Mouse (Mus musculus) 3T3-L1 (cell line): ENCODE measurements around the gene Ltbp1.

Experiments used
- DNase-seq: peaks from one replicate; pipeline ENCODE4 v3.0.0-alpha.2; 2015; ENCODE audit warnings: low read depth, low spot score

The Ltbp1 gene

DNA sequence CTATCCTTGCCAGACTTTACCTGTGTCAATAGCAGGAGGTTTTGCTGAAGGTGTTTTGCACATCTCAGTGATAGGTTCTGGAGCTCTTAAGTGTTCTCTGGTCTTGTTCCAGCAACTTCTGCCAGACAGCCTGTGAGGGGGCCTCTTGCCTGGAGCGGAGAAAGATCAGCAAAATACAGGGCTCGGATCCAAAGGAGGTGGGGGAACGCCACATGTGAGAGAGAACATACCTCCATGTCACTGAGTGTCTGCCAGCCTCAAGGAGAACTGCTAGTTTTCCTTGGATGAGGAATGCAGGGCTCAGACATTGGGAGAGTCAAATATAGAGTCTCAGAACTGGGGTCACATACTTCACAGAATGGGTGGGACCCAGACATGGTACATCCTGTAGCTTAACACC lies 230.4 kb downstream of the Ltbp1 start:
- no peak for DNase-seq

DNA sequence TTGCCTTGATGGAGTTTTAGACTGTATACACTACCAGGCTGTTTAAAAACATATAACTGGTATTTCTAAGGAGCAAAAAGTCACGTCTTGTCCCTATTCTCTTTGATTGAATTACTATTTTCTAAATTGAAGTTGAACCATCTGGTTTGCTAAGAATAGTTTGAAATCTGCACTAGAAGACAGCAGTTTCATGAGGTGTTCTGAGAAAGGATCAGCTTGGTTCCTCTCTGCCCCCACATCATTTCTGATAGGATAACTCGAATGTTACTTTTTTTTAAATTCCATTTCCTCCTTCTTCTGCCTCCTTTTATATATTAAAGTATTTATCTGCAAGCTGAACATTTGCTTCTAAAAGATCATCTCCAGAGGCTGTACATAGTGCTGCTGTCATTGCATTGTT lies 231.2 kb downstream of the Ltbp1 start:
- no peak for DNase-seq

GRCm38 (mm10) chr17:75237456-75237855 lies 232.1 kb downstream of the Ltbp1 start:
- peak; percentile 49 for DNase-seq

GRCm38 (mm10) chr17:75238655-75239054 lies 233.3 kb downstream of the Ltbp1 start:
- DNase-seq: no peak

- peak; percentile 57 for DNase-seq
These were observed 234.2 kb downstream of the Ltbp1 start for GRCm38 (mm10) chr17:75239545-75239944.

GRCm38 (mm10) chr17:75242086-75242485 lies 236.7 kb downstream of the Ltbp1 start:
- DNase-seq: no peak

DNA sequence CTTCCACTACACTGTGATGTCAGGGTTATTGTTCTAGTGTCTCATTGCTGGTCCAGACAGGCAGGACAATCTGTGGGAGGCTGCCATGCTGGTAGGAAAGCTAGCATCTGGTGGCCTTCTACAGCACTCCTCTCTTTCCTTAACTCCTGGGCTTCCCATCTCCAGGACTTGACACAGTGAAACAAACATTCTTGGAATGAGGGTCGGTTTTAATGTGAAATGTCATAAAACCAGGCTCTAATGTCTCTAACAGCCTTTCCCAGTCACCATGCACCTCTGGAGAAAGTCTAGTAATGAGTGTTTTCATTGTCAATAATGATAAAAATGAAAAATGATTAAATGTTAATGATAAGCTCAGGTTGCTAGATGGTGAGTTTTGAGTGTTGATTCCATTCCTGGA lies 237.9 kb downstream of the Ltbp1 start:
- DNase-seq: no peak

- DNase-seq: peak; percentile 66
These were observed 238.8 kb downstream of the Ltbp1 start for GRCm38 (mm10) chr17:75244148-75244547.

GRCm38 (mm10) chr17:75245085-75245484 lies 239.7 kb downstream of the Ltbp1 start:
- DNase-seq: no peak

DNA sequence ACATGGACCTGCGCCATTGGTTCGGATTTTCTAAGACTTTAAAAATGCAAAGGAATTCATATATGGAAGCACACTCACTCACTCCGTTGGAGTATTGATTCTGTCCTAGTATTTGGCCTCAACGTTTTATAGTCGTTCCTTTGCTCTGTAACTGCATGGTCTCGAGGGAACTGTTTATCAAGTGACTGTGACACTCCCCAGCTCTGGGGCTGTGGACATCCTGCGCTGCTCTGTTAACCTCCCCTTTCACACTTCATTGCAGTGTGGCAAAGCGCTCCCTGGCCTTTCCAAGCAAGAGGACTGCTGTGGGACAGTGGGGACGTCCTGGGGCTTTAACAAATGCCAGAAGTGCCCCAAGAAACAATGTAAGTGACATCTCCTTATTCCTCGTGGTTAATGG lies 243.3 kb downstream of the Ltbp1 start:
- DNase-seq: no peak

DNA sequence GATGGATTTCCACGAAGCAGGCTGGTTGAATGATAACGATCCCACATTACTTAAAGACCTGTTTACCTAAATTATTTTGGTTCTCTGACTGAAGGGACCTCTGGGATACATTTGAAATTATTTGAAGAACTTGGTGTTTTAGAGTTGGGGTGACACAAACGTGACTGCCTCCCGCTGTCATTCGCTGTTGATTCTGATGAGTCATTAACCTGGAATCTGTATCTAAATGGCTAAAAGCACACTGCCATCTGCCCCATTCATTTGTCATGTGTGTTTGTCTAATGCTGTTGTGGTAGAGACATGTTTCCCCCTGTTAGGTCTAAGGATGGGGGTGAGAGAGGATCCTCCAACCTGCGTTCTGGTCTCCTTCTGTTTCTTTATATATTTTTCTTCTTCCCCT lies 245.2 kb downstream of the Ltbp1 start:
- DNase-seq: peak; percentile 56

GRCm38 (mm10) chr17:75251094-75251493 lies 245.7 kb downstream of the Ltbp1 start:
- DNase-seq: peak; percentile 80

DNA sequence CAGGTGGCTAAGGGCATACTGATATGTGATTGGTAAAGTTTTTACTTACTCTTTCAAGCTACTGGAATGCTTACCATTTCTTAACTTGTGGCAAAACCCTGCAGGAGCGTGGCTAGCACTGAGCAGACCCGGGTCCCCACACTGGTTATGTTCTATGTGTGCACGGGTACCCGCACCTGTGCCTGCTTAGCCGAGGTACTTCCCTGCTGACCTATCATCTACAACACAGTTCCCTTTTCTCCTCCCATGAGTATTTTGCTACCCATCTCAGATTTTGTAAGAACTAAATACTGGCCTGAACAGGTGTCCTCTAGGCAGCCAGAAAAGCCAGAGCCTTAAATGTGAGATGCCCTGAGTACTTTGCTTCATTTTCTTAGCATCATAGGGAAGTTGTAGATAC lies 247.2 kb downstream of the Ltbp1 start:
- no peak for DNase-seq

- no peak for DNase-seq
These were observed 249.5 kb downstream of the Ltbp1 start for GRCm38 (mm10) chr17:75254909-75255308.

DNA sequence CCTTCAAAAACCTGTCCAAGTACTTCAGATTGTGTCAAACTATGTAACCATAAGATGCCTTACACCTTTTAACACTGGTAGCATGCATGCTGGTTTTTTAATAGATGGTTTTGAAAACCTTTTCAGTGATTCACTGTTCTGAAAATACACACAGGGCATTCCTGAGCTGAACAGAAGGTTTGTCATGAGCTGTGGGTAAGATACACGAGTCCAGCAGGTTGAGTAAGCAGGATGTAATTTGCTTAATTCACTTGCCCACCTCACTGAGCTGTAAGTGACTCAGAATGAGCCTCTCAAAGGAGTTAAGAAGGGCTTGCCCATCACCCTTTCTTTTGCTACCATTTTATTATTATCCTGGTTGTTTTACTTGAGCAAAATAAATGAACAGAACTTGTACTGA lies 250.6 kb downstream of the Ltbp1 start:
- peak; percentile 94 for DNase-seq

DNA sequence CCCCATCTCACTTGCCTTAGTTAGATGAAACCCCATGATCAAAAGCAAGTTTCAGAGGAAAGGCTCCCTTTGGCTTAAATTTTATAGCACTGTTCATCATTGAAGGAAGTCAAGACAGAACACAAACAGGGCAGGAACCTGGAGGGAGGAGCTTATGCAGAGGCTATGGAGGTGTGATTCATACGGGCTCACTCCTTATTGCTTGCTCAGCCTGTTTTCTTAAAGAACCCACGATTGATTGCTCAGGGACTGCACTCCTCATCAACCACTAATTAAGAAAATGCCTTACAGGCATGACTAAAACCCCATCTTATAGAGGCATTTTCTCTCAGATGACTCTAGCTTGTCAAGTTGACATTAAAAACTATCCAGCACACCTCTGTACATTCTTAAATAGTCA lies 253.1 kb downstream of the Ltbp1 start:
- DNase-seq: peak; percentile 63

GRCm38 (mm10) chr17:75263336-75263990 lies 258.1 kb downstream of the Ltbp1 start:
- peak; percentile 69 for DNase-seq

DNA sequence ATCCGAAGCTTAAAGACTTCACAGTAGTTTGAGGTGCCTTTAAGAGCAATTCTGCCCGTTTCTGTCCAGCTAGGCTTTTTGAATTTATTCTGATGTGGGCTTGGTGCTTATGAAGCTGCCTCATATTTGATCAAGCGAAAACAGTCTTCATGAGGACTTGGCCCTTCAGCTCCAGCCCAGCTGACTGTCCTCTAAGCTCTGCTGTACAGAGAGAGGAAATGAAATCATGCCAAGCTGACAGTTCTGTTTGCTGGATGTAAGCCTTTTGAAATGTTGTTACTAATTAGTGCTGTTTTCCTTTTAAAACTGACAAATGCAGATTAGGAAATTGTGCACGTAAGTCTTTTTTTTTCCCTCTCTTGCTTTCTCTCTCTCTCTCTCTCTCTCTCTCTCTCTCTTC lies 263.1 kb downstream of the Ltbp1 start:
- DNase-seq: no peak

DNA sequence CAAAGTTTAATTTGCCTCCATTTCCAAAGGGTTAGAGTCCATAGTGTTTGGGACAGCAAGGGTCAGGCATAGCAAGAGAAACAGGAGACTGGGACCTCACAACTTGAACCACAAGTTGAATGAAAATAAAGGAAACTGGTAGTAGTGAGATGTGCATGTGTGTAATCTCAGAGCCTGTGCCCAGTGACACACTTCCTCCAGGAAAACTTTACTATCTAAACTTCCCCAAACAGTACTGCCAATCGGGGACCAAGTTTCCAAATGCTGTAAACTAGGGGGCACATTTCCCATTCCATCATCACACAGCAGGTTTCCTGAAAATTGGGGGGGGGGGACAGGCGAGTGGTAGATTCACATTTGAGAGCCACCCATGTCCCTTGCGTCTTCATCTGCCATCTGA lies 267.1 kb downstream of the Ltbp1 start:
- no peak for DNase-seq

- peak; percentile 84 for DNase-seq
These were observed 267.9 kb downstream of the Ltbp1 start for GRCm38 (mm10) chr17:75273272-75273671.

DNA sequence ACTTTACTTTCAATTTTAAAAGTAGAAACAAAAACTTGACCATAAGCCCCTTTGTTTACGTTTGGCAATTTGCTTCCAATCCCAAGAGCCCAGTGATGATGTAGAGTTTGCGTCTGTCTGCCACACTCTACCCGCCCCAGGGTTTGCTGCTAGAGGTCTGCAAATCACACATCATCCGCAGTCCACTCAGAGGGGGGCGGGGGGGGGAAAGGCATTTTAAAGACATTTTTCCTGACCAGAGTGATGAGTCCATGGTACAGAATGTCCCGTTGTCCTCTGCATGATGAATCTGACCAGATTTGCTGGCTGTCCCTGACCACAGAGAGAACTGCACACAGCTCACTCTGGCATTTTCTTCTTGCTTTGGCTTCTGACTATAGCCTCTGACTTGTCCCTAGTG lies 269.9 kb downstream of the Ltbp1 start:
- peak; percentile 86 for DNase-seq

GRCm38 (mm10) chr17:75278106-75278505 lies 272.7 kb downstream of the Ltbp1 start:
- no peak for DNase-seq

- no peak for DNase-seq
These were observed 273.2 kb downstream of the Ltbp1 start for GRCm38 (mm10) chr17:75278561-75278960.

- DNase-seq: no peak
These were observed 276.0 kb downstream of the Ltbp1 start for GRCm38 (mm10) chr17:75281345-75281744.
